Mouse (Mus musculus): ENCODE measurements around the gene Erp44. TPM values are rescaled to one million over a fixed set of nuclear protein-coding genes. Genes with fewer than 3 reads are reported as not detected.

The Erp44 gene
- polyA plus RNA-seq, 1 experiment from 2014 or later = 49.1 TPM

- H3K9me3 ChIP-seq (ENCODE audit: control insufficient read depth, low read length) = no peaks in the 10 kb centered on the region
- H3K4me3 ChIP-seq (ENCODE audit: control insufficient read depth in 1 of 2, insufficient read depth in 1 of 2, low read depth in 1 of 2, low read length in 2 of 2) = no peak overlapping the region
- H3K4me1 ChIP-seq (ENCODE audit: control insufficient read depth in 2 of 2, insufficient read depth in 2 of 2, low read length in 2 of 2) = peaks cover 0 to 7% of the 10 kb centered on the region in 2 experiments; a peak in 1 of 4 replicates
- ATAC-seq (ENCODE audit: insufficient number of reproducible peaks, insufficient read depth, low FRiP score, low read depth) = no peak
- no peak overlapping the region for H3K4me2 ChIP-seq (ENCODE audit: low read length)
- no peaks in the 10 kb centered on the region for H3K27me3 ChIP-seq (ENCODE audit: control insufficient read depth, insufficient read depth, low read length)
- no peak overlapping the region for H3K27ac ChIP-seq (replicated peaks in 1 of 2; ENCODE audit: control insufficient read depth in 1 of 2, insufficient read depth in 1 of 2, low read depth in 2 of 2, low read length in 2 of 2)
- no peaks in the 10 kb centered on the region for H3K36me3 ChIP-seq (ENCODE audit: control insufficient read depth, insufficient read depth, low read length)
- H3K9ac ChIP-seq (ENCODE audit: low read length) = no peak overlapping the region
Observed at GRCm38 (mm10) chr4:48270532-48270931, 8.8 kb downstream of the Erp44 start.

DNA sequence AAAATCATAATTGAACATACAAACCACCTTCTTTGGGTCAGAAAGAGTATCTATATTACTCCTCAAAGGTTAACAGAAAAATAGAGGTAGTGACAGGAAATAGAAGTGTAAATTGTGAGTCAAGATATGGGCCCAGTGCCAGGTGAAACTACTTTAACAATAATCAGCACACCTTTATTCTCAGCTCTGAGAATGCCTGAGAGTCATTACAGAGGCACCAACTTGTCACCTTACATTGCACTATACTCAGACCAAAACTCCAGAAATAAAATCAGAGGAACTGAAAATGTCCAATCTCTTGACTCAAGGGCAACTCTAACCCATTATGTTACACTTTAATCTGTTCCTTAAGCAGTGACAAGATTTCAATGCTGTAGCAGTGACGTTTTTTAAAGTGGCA lies 11.2 kb downstream of the Erp44 start:
- H3K27ac ChIP-seq (replicated peaks in 1 of 2; ENCODE audit: control insufficient read depth in 1 of 2, insufficient read depth in 1 of 2, low read depth in 2 of 2, low read length in 2 of 2) = no peak overlapping the region
- H3K4me3 ChIP-seq (ENCODE audit: control insufficient read depth in 1 of 2, insufficient read depth in 1 of 2, low read depth in 1 of 2, low read length in 2 of 2) = no peak overlapping the region
- 86% methylated on average over 1 of the region's 1 CpGs for WGBS
- peaks cover 0 to 10% of the 10 kb centered on the region in 2 experiments; a peak in 1 of 4 replicates for H3K4me1 ChIP-seq (ENCODE audit: control insufficient read depth in 2 of 2, insufficient read depth in 2 of 2, low read length in 2 of 2)
- H3K9ac ChIP-seq (ENCODE audit: low read length) = no peak overlapping the region
- H3K36me3 ChIP-seq (ENCODE audit: control insufficient read depth, insufficient read depth, low read length) = no peaks in the 10 kb centered on the region
- no peaks in the 10 kb centered on the region for H3K9me3 ChIP-seq (ENCODE audit: control insufficient read depth, low read length)
- no peaks in the 10 kb centered on the region for H3K27me3 ChIP-seq (ENCODE audit: control insufficient read depth, insufficient read depth, low read length)
- ATAC-seq (ENCODE audit: insufficient number of reproducible peaks, insufficient read depth, low FRiP score, low read depth) = no peak
- no peak overlapping the region for H3K4me2 ChIP-seq (ENCODE audit: low read length)

GRCm38 (mm10) chr4:48267683-48268082 lies 11.7 kb downstream of the Erp44 start:
- no peaks in the 10 kb centered on the region for H3K36me3 ChIP-seq (ENCODE audit: control insufficient read depth, insufficient read depth, low read length)
- H3K4me2 ChIP-seq (ENCODE audit: low read length) = no peak overlapping the region
- no peaks in the 10 kb centered on the region for H3K27me3 ChIP-seq (ENCODE audit: control insufficient read depth, insufficient read depth, low read length)
- no peak overlapping the region for H3K9ac ChIP-seq (ENCODE audit: low read length)
- peaks cover 0 to 10% of the 10 kb centered on the region in 2 experiments; a peak in 1 of 4 replicates for H3K4me1 ChIP-seq (ENCODE audit: control insufficient read depth in 2 of 2, insufficient read depth in 2 of 2, low read length in 2 of 2)
- no peak overlapping the region for H3K27ac ChIP-seq (replicated peaks in 1 of 2; ENCODE audit: control insufficient read depth in 1 of 2, insufficient read depth in 1 of 2, low read depth in 2 of 2, low read length in 2 of 2)
- H3K4me3 ChIP-seq (ENCODE audit: control insufficient read depth in 1 of 2, insufficient read depth in 1 of 2, low read depth in 1 of 2, low read length in 2 of 2) = no peak overlapping the region
- WGBS = 94% methylated on average over 3 of the region's 3 CpGs
- H3K9me3 ChIP-seq (ENCODE audit: control insufficient read depth, low read length) = no peaks in the 10 kb centered on the region
- no peak for ATAC-seq (ENCODE audit: insufficient number of reproducible peaks, insufficient read depth, low FRiP score, low read depth)

GRCm38 (mm10) chr4:48258045-48258444 lies 21.3 kb downstream of the Erp44 start:
- H3K4me3 ChIP-seq (ENCODE audit: control insufficient read depth in 1 of 2, insufficient read depth in 1 of 2, low read depth in 1 of 2, low read length in 2 of 2) = no peak overlapping the region
- no peaks in the 10 kb centered on the region for H3K27me3 ChIP-seq (ENCODE audit: control insufficient read depth, insufficient read depth, low read length)
- no peak overlapping the region for H3K4me2 ChIP-seq (ENCODE audit: low read length)
- H3K27ac ChIP-seq (replicated peaks in 1 of 2; ENCODE audit: control insufficient read depth in 1 of 2, insufficient read depth in 1 of 2, low read depth in 2 of 2, low read length in 2 of 2) = no peak overlapping the region
- H3K9me3 ChIP-seq (ENCODE audit: control insufficient read depth, low read length) = no peaks in the 10 kb centered on the region
- no peak overlapping the region for H3K9ac ChIP-seq (ENCODE audit: low read length)
- H3K36me3 ChIP-seq (ENCODE audit: control insufficient read depth, insufficient read depth, low read length) = no peaks in the 10 kb centered on the region
- H3K4me1 ChIP-seq (ENCODE audit: control insufficient read depth in 2 of 2, insufficient read depth in 2 of 2, low read length in 2 of 2) = peaks cover 0 to 5% of the 10 kb centered on the region in 2 experiments; a peak in 1 of 4 replicates
- 89% methylated on average over 3 of the region's 3 CpGs for WGBS
- no peak for ATAC-seq (ENCODE audit: insufficient number of reproducible peaks, insufficient read depth, low FRiP score, low read depth)

GRCm38 (mm10) chr4:48253266-48253665 lies 26.1 kb downstream of the Erp44 start:
- ATAC-seq (ENCODE audit: insufficient number of reproducible peaks, insufficient read depth, low FRiP score, low read depth) = no peak
- Histone ChIP-seq H3K9ac (ENCODE audit: low read length) (no peak overlapping the region), H3K36me3 (ENCODE audit: control insufficient read depth, insufficient read depth, low read length) (no peaks in the 10 kb centered on the region), H3K27ac (replicated peaks in 1 of 2; ENCODE audit: control insufficient read depth in 1 of 2, insufficient read depth in 1 of 2, low read depth in 2 of 2, low read length in 2 of 2) (no peak overlapping the region), H3K4me2 (ENCODE audit: low read length) (no peak overlapping the region), H3K27me3 (ENCODE audit: control insufficient read depth, insufficient read depth, low read length) (no peaks in the 10 kb centered on the region), H3K4me1 (ENCODE audit: control insufficient read depth in 2 of 2, insufficient read depth in 2 of 2, low read length in 2 of 2) (peaks cover 0 to 5% of the 10 kb centered on the region in 2 experiments; a peak in 1 of 4 replicates), H3K9me3 (ENCODE audit: control insufficient read depth, low read length) (no peaks in the 10 kb centered on the region), H3K4me3 (ENCODE audit: control insufficient read depth in 1 of 2, insufficient read depth in 1 of 2, low read depth in 1 of 2, low read length in 2 of 2) (no peak overlapping the region)

GRCm38 (mm10) chr4:48244280-48244679 lies 35.1 kb downstream of the Erp44 start:
- Histone ChIP-seq H3K4me1 (ENCODE audit: control insufficient read depth in 2 of 2, insufficient read depth in 2 of 2, low read length in 2 of 2) (no peaks in the 10 kb centered on the region), H3K9me3 (ENCODE audit: control insufficient read depth, low read length) (no peaks in the 10 kb centered on the region), H3K9ac (ENCODE audit: low read length) (no peak overlapping the region), H3K36me3 (ENCODE audit: control insufficient read depth, insufficient read depth, low read length) (no peaks in the 10 kb centered on the region), H3K27me3 (ENCODE audit: control insufficient read depth, insufficient read depth, low read length) (no peaks in the 10 kb centered on the region), H3K4me3 (ENCODE audit: control insufficient read depth in 1 of 2, insufficient read depth in 1 of 2, low read depth in 1 of 2, low read length in 2 of 2) (no peak overlapping the region), H3K4me2 (ENCODE audit: low read length) (no peak overlapping the region), H3K27ac (replicated peaks in 1 of 2; ENCODE audit: control insufficient read depth in 1 of 2, insufficient read depth in 1 of 2, low read depth in 2 of 2, low read length in 2 of 2) (no peak overlapping the region)
- 90% methylated on average over 2 of the region's 2 CpGs for WGBS
- ATAC-seq (ENCODE audit: insufficient number of reproducible peaks, insufficient read depth, low FRiP score, low read depth) = no peak

GRCm38 (mm10) chr4:48243737-48244136 lies 35.6 kb downstream of the Erp44 start:
- no peak overlapping the region for H3K4me3 ChIP-seq (ENCODE audit: control insufficient read depth in 1 of 2, insufficient read depth in 1 of 2, low read depth in 1 of 2, low read length in 2 of 2)
- 39% methylated on average over 1 of the region's 1 CpGs for WGBS
- no peaks in the 10 kb centered on the region for H3K9me3 ChIP-seq (ENCODE audit: control insufficient read depth, low read length)
- no peak for ATAC-seq (ENCODE audit: insufficient number of reproducible peaks, insufficient read depth, low FRiP score, low read depth)
- no peaks in the 10 kb centered on the region for H3K4me1 ChIP-seq (ENCODE audit: control insufficient read depth in 2 of 2, insufficient read depth in 2 of 2, low read length in 2 of 2)
- H3K27me3 ChIP-seq (ENCODE audit: control insufficient read depth, insufficient read depth, low read length) = no peaks in the 10 kb centered on the region
- no peaks in the 10 kb centered on the region for H3K36me3 ChIP-seq (ENCODE audit: control insufficient read depth, insufficient read depth, low read length)
- H3K4me2 ChIP-seq (ENCODE audit: low read length) = no peak overlapping the region
- H3K9ac ChIP-seq (ENCODE audit: low read length) = no peak overlapping the region
- H3K27ac ChIP-seq (replicated peaks in 1 of 2; ENCODE audit: control insufficient read depth in 1 of 2, insufficient read depth in 1 of 2, low read depth in 2 of 2, low read length in 2 of 2) = no peak overlapping the region

DNA sequence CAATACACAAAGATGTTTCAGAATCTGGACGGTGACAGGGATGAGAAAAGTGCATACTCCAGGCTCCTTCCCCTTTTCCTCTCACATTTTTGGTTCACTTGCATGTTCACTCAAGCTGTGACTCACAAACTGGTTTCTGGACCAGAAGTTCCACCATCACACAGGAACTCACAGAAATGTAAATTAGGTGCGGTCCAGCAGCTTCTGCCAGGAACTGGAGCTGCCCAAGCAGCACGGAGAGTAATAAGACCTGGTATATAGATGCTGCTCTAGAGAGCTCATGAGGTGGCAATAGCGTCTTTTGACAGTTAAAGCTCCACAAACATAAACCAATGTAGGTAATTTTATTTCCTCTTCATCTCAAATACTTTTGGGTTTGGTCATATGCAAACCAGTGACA lies 36.9 kb downstream of the Erp44 start:
- no peak overlapping the region for H3K9ac ChIP-seq (ENCODE audit: low read length)
- H3K9me3 ChIP-seq (ENCODE audit: control insufficient read depth, low read length) = no peaks in the 10 kb centered on the region
- no peak overlapping the region for H3K4me3 ChIP-seq (ENCODE audit: control insufficient read depth in 1 of 2, insufficient read depth in 1 of 2, low read depth in 1 of 2, low read length in 2 of 2)
- no peak overlapping the region for H3K4me2 ChIP-seq (ENCODE audit: low read length)
- no peak overlapping the region for H3K27ac ChIP-seq (replicated peaks in 1 of 2; ENCODE audit: control insufficient read depth in 1 of 2, insufficient read depth in 1 of 2, low read depth in 2 of 2, low read length in 2 of 2)
- no peaks in the 10 kb centered on the region for H3K4me1 ChIP-seq (ENCODE audit: control insufficient read depth in 2 of 2, insufficient read depth in 2 of 2, low read length in 2 of 2)
- no peaks in the 10 kb centered on the region for H3K36me3 ChIP-seq (ENCODE audit: control insufficient read depth, insufficient read depth, low read length)
- H3K27me3 ChIP-seq (ENCODE audit: control insufficient read depth, insufficient read depth, low read length) = no peaks in the 10 kb centered on the region
- 90% methylated on average over 4 of the region's 4 CpGs for WGBS
- ATAC-seq (ENCODE audit: insufficient number of reproducible peaks, insufficient read depth, low FRiP score, low read depth) = no peak
